Mouse (Mus musculus) stomach, embryonic 15.5 days (tissue): ENCODE measurements around the gene Cep290. TPM values are rescaled to one million over a fixed set of nuclear protein-coding genes. Genes with fewer than 3 reads are reported as not detected.

Experiments used
- ATAC-seq: fragments of 200-750 bp; cut with Nextera tagmentation; 2 replicates; pipeline ENCODE4 v1.8.0; 2017; ENCODE audit warnings: low read depth, moderate number of reproducible peaks, moderate TSS enrichment; ENCODE audit not compliant: insufficient read depth, low FRiP score
- H3K27ac ChIP-seq: fragments of 300-500 bp; sonication (generic); 2 replicates; pipeline ENCODE4 v1.5.1; 2015; ENCODE audit warnings: mild to moderate bottlenecking, inconsistent platforms
- H3K27me3 ChIP-seq: fragments of 300-500 bp; sonication (generic); replicated peaks from 2 replicates; pipeline ENCODE4 v1.6.1; 2015; ENCODE audit warnings: inconsistent platforms
- H3K36me3 ChIP-seq: fragments of 300-500 bp; sonication (generic); 2 replicates; pipeline ENCODE4 v1.6.1; 2015; ENCODE audit warnings: inconsistent platforms
- H3K4me1 ChIP-seq: fragments of 300-500 bp; sonication (generic); 2 replicates; pipeline ENCODE4 v1.6.1; 2015; ENCODE audit warnings: inconsistent platforms
- H3K4me2 ChIP-seq: fragments of 300-500 bp; sonication (generic); 2 replicates; pipeline ENCODE4 v1.6.1; 2015; ENCODE audit warnings: mild to moderate bottlenecking, inconsistent platforms
- H3K4me3 ChIP-seq: fragments of 300-500 bp; sonication (generic); replicated peaks from 2 replicates; pipeline ENCODE4 v1.5.1; 2015; ENCODE audit warnings: inconsistent platforms
- H3K9ac ChIP-seq: fragments of 300-500 bp; sonication (generic); 2 replicates; pipeline ENCODE4 v1.6.1; 2015; ENCODE audit warnings: inconsistent platforms
- H3K9me3 ChIP-seq: fragments of 300-500 bp; sonication (generic); 2 replicates; pipeline ENCODE4 v1.6.1; 2016; ENCODE audit warnings: inconsistent platforms
- WGBS: fragments of 180-500 bp; shearing (Covaris S2); methylation state at CpG from one replicate; pipeline ENCODE4 v1.1.7; 2015; 5-methylcytosine and 5-hydroxymethylcytosine counted together
- polyA plus RNA-seq: library from polyadenylated mRNA; unstranded; fragments of >200 nt; fragmentation: Nextera tagmentation; extraction: Ambion mirVana; gene quantifications from 2 replicates; pipeline ENCODE4 v1.2.1, GENCODE M21; 2015

The Cep290 gene
- polyA plus RNA-seq, result 5.2 and 6.0 TPM in 2 replicates

DNA sequence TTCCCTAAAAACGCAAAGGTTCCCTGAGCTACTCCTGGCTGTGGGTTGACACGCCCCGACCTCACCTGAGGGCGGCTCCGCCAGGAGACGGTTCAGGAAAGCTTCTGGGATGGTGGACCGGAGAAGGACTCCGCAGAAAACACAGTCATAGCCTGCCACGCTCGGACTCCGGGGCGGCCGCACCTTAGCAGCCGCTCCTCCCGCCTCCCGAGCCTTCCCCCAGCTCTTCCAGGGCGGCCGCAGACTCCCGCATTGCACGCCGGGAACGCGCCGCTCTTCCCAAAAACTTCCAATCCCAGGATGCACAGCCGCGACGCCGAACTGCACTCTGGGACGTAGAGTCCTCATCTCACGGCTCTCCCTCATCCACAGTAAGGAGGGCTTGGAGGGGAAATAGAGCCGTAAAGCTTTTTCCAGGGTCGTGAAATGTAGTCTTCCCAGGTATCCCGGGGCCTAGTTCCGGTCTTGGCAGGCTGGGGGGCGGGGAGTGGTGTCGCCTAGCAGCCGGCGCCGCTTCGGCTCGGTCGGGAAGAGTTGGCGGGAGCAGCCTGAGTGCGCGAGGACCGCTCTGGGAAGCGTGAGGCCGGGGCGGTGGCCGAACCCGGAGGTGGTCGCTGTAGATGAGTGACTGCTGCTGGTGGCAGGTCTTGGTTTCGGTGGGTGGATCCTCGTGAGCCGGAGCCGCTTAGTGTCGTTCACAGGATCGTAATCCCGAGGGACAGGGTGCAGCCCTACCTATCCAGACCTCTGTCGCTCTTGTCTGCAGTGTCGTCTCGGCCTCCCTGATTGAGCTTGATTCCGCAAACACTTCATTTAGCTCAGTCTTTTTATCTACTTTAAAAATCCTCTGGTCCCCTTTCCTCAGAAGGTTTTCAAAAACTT is at the start of gene Cep290, which contains the start of gene Tmtc3:
Gene Cep290, plus strand, starts transcription at position 462 of the 882 bp plus-strand sequence.
Gene Tmtc3, minus strand, starts transcription at position 254 of the 882 bp plus-strand sequence.
- Histone ChIP-seq H3K27ac (peak within 1 kb of the TSS; percentile 71), H3K27me3 (no peaks in the 10 kb centered on the region), H3K4me3 (peak within 1 kb of the TSS; percentile 62), H3K4me1 (no peaks in the 10 kb centered on the region; the same call in 1 of the 2 replicates), H3K9ac (peak within 1 kb of the TSS; percentile 47), H3K36me3 (no peaks in the 10 kb centered on the region), H3K9me3 (no peaks in the 10 kb centered on the region), H3K4me2 (peak within 1 kb of the TSS; percentile 81)
- WGBS, result 1% methylated on average over 63 of the region's 63 CpGs
- ATAC-seq, result peak; percentile 99

- Histone ChIP-seq H3K27ac (no peak overlapping the region), H3K4me1 (no peaks in the 10 kb centered on the region), H3K4me3 (no peak overlapping the region), H3K27me3 (no peaks in the 10 kb centered on the region), H3K9ac (no peak overlapping the region), H3K9me3 (no peaks in the 10 kb centered on the region), H3K4me2 (no peak overlapping the region), H3K36me3 (0 out of 2 replicates have a peak, but pooled peaks cover 8% of the 10 kb centered on the region)
- no peak for ATAC-seq
Measured at GRCm38 (mm10) chr10:100449394-100449793, 38.0 kb upstream of the Cep290 start.

GRCm38 (mm10) chr10:100460515-100460914 is 26.8 kb upstream of the Cep290 start:
- Histone ChIP-seq H3K9me3 (no peaks in the 10 kb centered on the region), H3K27me3 (no peaks in the 10 kb centered on the region), H3K4me1 (no peaks in the 10 kb centered on the region), H3K27ac (no peak overlapping the region), H3K4me3 (no peak overlapping the region), H3K36me3 (peaks cover 13% of the 10 kb centered on the region), H3K9ac (no peak overlapping the region), H3K4me2 (no peak overlapping the region)
- no peak for ATAC-seq

DNA sequence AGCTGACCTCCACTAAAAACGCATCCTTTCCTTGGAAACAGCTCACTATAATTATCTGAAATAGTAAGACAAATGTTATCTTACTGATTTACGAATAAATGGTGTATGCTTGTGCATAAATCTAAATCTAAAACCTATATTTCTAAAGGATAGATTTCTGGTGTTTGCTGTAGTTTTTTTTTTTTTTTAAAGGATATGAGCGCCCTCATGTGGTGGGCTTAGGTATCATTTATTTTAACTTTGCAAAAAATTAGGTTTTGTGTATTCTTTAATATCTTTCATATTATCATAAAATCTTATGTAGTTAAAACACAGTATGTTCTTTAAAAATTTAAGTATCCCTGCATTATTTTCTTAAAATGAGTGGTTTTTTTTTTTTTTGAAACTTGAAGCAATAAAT is 12.3 kb upstream of the Cep290 start:
- no peak overlapping the region for H3K9ac ChIP-seq
- H3K4me1 ChIP-seq, result no peaks in the 10 kb centered on the region
- no peaks in the 10 kb centered on the region for H3K27me3 ChIP-seq
- ATAC-seq, result no peak
- no peak overlapping the region for H3K4me2 ChIP-seq
- no peak overlapping the region for H3K27ac ChIP-seq
- H3K36me3 ChIP-seq, result 0 out of 2 replicates have a peak, but pooled peaks cover 5% of the 10 kb centered on the region
- no peaks in the 10 kb centered on the region for H3K9me3 ChIP-seq
- no peak overlapping the region for H3K4me3 ChIP-seq
- 51% methylated on average over 3 of the region's 3 CpGs for whole genome bisulfite sequencing

DNA sequence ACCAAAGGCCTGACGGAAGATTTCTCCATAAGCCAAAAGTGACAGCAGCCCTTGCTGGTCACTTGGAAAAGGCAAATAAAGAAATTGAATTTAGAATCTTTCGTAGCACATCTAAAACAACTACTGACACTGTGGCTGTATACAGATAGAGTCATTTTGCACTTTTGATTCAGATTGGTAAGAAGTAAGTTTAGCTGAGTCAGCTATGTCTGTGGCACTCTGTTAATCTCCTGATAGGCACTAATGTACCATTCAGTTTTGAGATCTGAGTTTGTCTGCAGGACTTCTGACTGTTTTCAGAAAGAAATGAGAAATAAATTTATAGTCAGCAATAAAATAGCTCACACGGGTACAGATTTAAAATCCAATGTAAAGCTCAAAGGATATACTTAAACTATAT is 7.8 kb upstream of the Cep290 start:
- Histone ChIP-seq H3K9me3 (no peaks in the 10 kb centered on the region), H3K27me3 (no peaks in the 10 kb centered on the region), H3K4me3 (no peak overlapping the region), H3K4me2 (no peak overlapping the region), H3K36me3 (0 out of 2 replicates have a peak, but pooled peaks cover 5% of the 10 kb centered on the region), H3K4me1 (no peaks in the 10 kb centered on the region), H3K9ac (no peak overlapping the region), H3K27ac (no peak overlapping the region)
- no peak for ATAC-seq
- 90% methylated on average over 3 of the region's 3 CpGs for WGBS

DNA sequence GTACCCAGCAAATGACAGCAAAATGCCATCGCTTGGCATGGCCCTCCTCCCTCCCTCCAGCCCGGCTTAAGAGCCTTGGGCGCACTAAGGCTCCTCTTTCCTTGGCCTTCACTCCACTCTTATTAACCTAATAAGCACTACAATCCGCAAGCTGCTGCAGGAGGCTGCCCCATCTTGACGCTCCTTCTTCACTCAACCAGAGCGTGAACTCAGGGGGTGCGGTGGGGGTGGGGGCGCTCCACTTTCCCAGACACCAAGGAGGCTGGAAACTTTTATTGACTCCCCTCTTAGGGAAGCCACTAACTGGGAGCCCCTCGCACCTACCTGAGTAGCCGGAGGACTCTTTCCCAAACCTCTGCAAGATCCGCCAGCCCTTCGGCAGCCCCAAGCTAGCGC is 659 bp upstream of the Cep290 start:
- Histone ChIP-seq H3K36me3 (no peaks in the 10 kb centered on the region), H3K4me2 (peak overlapping the region; percentile 50), H3K9ac (peak overlapping the region; percentile 47), H3K27me3 (no peaks in the 10 kb centered on the region), H3K9me3 (no peaks in the 10 kb centered on the region), H3K27ac (peak overlapping the region; percentile 71), H3K4me1 (no peaks in the 10 kb centered on the region; the same call in 1 of the 2 replicates), H3K4me3 (peak overlapping the region; percentile 62)
- WGBS, result under 1% methylated on average over 13 of the region's 13 CpGs
- peak; percentile 9; the same call in 1 of the 2 replicates for ATAC-seq

DNA sequence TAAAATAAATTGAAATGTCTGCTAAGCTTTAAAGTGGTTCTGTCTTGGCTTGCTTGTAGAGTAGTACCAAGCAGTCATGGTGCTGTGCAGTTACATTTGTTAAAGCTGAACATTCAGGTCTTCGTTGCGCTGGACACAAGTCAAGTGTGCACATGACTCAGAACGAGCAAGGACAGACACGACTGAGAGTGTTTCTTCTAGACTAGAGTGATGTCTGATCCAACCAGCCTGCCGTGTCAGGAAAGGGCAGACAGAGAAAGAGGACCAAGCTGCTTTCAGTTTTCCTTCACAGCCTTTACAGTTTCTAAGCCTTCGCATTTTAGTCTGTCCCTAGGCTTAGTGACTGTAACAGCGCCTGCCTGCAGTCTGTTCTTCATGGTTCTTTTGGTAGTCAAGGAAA is 4.6 kb downstream of the Cep290 start:
- H3K4me3 ChIP-seq, result no peak overlapping the region
- H3K9ac ChIP-seq, result no peak overlapping the region
- ATAC-seq, result no peak
- H3K4me1 ChIP-seq, result no peaks in the 10 kb centered on the region; the same call in 1 of the 2 replicates
- no peaks in the 10 kb centered on the region for H3K27me3 ChIP-seq
- 0 out of 2 replicates have a peak, but pooled peaks cover 3% of the 10 kb centered on the region for H3K36me3 ChIP-seq
- no peak overlapping the region for H3K27ac ChIP-seq
- H3K4me2 ChIP-seq, result no peak overlapping the region
- no peaks in the 10 kb centered on the region for H3K9me3 ChIP-seq
- 88% methylated on average over 7 of the region's 7 CpGs for WGBS

DNA sequence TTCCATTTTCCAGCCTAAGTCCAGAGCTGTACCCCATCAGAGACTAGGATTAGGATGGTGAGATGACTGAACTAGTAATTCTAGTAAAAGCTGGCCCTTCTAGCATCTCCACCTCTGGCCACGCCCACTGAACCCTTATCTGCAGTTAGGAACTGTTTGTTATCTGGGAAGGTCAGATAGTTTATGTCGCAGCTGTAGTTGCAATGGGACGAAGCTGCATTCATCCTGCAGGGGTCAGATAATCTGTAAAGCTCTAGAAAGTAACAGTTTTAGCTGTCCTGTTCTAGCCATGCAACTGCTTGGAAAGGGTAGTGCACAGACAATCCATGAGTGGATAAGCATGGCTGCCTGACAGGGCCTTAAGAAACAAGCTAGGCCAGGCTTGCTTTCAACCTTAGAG is 11.0 kb downstream of the Cep290 start:
- H3K27ac ChIP-seq, result no peak overlapping the region
- no peaks in the 10 kb centered on the region for H3K4me1 ChIP-seq
- no peaks in the 10 kb centered on the region for H3K27me3 ChIP-seq
- peak; percentile 84 for ATAC-seq
- H3K9me3 ChIP-seq, result no peaks in the 10 kb centered on the region
- H3K9ac ChIP-seq, result no peak overlapping the region
- H3K4me3 ChIP-seq, result no peak overlapping the region
- 0 out of 2 replicates have a peak, but pooled peaks cover 3% of the 10 kb centered on the region for H3K36me3 ChIP-seq
- 39% methylated on average over 3 of the region's 3 CpGs for WGBS
- no peak overlapping the region for H3K4me2 ChIP-seq

DNA sequence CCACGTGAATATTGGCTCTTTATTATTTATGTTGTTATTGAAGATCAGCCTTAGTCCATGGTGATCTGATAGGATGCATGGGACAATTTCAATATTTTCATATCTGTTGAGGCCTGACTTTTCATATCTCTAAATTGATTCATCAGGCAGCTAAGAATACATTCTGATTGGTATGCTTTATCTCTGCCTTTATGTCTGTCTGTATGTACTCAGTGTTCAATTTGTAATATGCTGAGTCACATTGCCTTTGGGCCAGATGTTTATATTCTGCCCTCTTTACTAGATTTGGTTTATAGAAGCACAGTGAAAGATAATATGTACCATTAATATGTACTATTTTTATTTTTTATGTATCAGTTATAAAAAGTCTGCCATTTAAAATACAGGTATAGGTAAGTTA is 20.8 kb downstream of the Cep290 start:
- H3K4me1 ChIP-seq, result no peaks in the 10 kb centered on the region
- H3K4me3 ChIP-seq, result no peak overlapping the region
- 79% methylated on average over 1 of the region's 1 CpGs for WGBS
- peaks cover 2% of the 10 kb centered on the region; the same call in 1 of the 2 replicates for H3K36me3 ChIP-seq
- no peak overlapping the region for H3K9ac ChIP-seq
- H3K4me2 ChIP-seq, result no peak overlapping the region
- no peaks in the 10 kb centered on the region for H3K27me3 ChIP-seq
- H3K9me3 ChIP-seq, result no peaks in the 10 kb centered on the region
- no peak for ATAC-seq
- H3K27ac ChIP-seq, result no peak overlapping the region

DNA sequence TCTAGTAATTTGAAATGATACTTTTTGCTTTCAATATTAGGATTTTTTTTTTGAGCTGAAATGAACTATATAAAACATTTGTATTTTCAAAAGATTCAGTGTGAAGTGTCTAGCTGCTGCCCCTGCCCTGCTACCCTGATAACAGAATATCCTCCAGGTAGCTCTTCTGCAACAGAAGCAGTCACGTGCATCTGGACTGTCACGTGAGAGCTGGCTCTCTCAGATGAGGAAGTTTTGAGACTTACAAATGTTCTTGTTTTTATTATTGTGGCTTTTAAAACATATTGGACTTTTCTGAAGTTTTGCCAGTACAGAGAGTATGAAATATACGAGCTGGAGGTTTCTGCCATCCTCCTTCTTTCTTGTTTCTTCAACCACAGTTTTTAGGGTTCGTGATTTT is 34.3 kb downstream of the Cep290 start:
- H3K9me3 ChIP-seq, result no peaks in the 10 kb centered on the region
- no peaks in the 10 kb centered on the region for H3K4me1 ChIP-seq
- no peak overlapping the region for H3K9ac ChIP-seq
- no peak for ATAC-seq
- H3K27ac ChIP-seq, result no peak overlapping the region
- no peak overlapping the region for H3K4me3 ChIP-seq
- no peak overlapping the region for H3K4me2 ChIP-seq
- no peaks in the 10 kb centered on the region for H3K36me3 ChIP-seq
- WGBS, result 78% methylated on average over 4 of the region's 4 CpGs
- H3K27me3 ChIP-seq, result no peaks in the 10 kb centered on the region

- 94% methylated on average over 9 of the region's 9 CpGs for WGBS
- Histone ChIP-seq H3K4me1 (no peaks in the 10 kb centered on the region), H3K27me3 (no peaks in the 10 kb centered on the region), H3K9me3 (no peaks in the 10 kb centered on the region), H3K27ac (no peak overlapping the region), H3K9ac (no peak overlapping the region), H3K36me3 (no peaks in the 10 kb centered on the region), H3K4me3 (no peak overlapping the region), H3K4me2 (no peak overlapping the region)
- no peak for ATAC-seq
Measured at GRCm38 (mm10) chr10:100522330-100522729, 35.0 kb downstream of the Cep290 start.
